Mouse (Mus musculus) stomach, embryonic 15.5 days (tissue): Measurements from ENCODE around the gene Naa15. TPM values are rescaled to one million over a fixed set of nuclear protein-coding genes. Genes with fewer than 3 reads are reported as not detected.
"Not testable (repeated sequence)": the region's sequence is repeated elsewhere in the genome, so short reads cannot be mapped to it uniquely, and the experiment has no call there.

Experiments
- ATAC-seq: fragments of 200-750 bp; cut with Nextera tagmentation; 2 replicates; pipeline ENCODE4 v1.8.0; 2017; ENCODE audit warnings: low read depth, moderate number of reproducible peaks, moderate TSS enrichment; ENCODE audit not compliant: insufficient read depth, low FRiP score
- H3K27ac ChIP-seq: fragments of 300-500 bp; sonication (generic); 2 replicates; pipeline ENCODE4 v1.5.1; 2015; ENCODE audit warnings: mild to moderate bottlenecking, inconsistent platforms
- H3K27me3 ChIP-seq: fragments of 300-500 bp; sonication (generic); replicated peaks from 2 replicates; pipeline ENCODE4 v1.6.1; 2015; ENCODE audit warnings: inconsistent platforms
- H3K36me3 ChIP-seq: fragments of 300-500 bp; sonication (generic); 2 replicates; pipeline ENCODE4 v1.6.1; 2015; ENCODE audit warnings: inconsistent platforms
- H3K4me1 ChIP-seq: fragments of 300-500 bp; sonication (generic); 2 replicates; pipeline ENCODE4 v1.6.1; 2015; ENCODE audit warnings: inconsistent platforms
- H3K4me2 ChIP-seq: fragments of 300-500 bp; sonication (generic); 2 replicates; pipeline ENCODE4 v1.6.1; 2015; ENCODE audit warnings: mild to moderate bottlenecking, inconsistent platforms
- H3K4me3 ChIP-seq: fragments of 300-500 bp; sonication (generic); replicated peaks from 2 replicates; pipeline ENCODE4 v1.5.1; 2015; ENCODE audit warnings: inconsistent platforms
- H3K9ac ChIP-seq: fragments of 300-500 bp; sonication (generic); 2 replicates; pipeline ENCODE4 v1.6.1; 2015; ENCODE audit warnings: inconsistent platforms
- H3K9me3 ChIP-seq: fragments of 300-500 bp; sonication (generic); 2 replicates; pipeline ENCODE4 v1.6.1; 2016; ENCODE audit warnings: inconsistent platforms
- WGBS: fragments of 180-500 bp; shearing (Covaris S2); methylation state at CpG from one replicate; pipeline ENCODE4 v1.1.7; 2015; 5-methylcytosine and 5-hydroxymethylcytosine counted together
- polyA plus RNA-seq: library from polyadenylated mRNA; unstranded; fragments of >200 nt; fragmentation: Nextera tagmentation; extraction: Ambion mirVana; gene quantifications from 2 replicates; pipeline ENCODE4 v1.2.1, GENCODE M21; 2015

Naa15 gene
- polyA plus RNA-seq, 1 experiment from 2014 or later: 43.8 TPM

DNA sequence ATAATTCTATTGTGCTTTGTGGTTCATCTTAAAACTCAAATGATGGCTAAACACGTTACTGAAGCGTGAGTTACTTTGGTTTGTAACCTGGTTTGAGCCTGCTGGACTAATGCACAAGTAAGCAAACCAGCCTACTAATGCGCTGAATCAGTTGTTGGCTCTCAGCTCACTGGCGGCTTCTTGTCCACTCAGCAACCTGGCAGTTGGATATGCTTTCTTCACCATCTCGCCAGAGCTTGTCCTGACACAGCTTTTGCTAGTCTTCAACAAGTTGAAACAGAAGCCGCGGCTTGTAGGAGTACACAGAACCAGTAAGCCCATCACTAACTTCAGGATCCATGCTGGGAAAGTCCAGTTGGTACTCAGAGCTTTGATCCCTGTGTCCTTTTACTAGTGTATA is 2.5 kb upstream of the Naa15 start:
- Histone ChIP-seq H3K27me3 (no peaks in the 10 kb centered on the region), H3K27ac (no peak overlapping the region), H3K4me1 (peaks cover 13% of the 10 kb centered on the region), H3K9me3 (no peaks in the 10 kb centered on the region), H3K4me3 (no peak overlapping the region), H3K36me3 (no peaks in the 10 kb centered on the region), H3K4me2 (no peak overlapping the region), H3K9ac (no peak overlapping the region)
- 86% methylated on average over 7 of the region's 7 CpGs for WGBS
- no peak for ATAC-seq

GRCm38 (mm10) chr3:51413276-51413675 is 1.7 kb upstream of the Naa15 start:
- Histone ChIP-seq H3K4me1 (peaks cover 13% of the 10 kb centered on the region), H3K9ac (no peak overlapping the region), H3K9me3 (no peaks in the 10 kb centered on the region), H3K4me2 (no peak overlapping the region), H3K4me3 (no peak overlapping the region), H3K27me3 (no peaks in the 10 kb centered on the region), H3K27ac (no peak overlapping the region), H3K36me3 (no peaks in the 10 kb centered on the region)
- WGBS: 82% methylated on average over 1 of the region's 1 CpGs
- no peak for ATAC-seq

- peak overlapping the region; percentile 92 for H3K9ac ChIP-seq
- H3K4me3 ChIP-seq: peak overlapping the region; percentile 94
- no peaks in the 10 kb centered on the region for H3K36me3 ChIP-seq
- WGBS: under 1% methylated on average over 30 of the region's 30 CpGs
- H3K27ac ChIP-seq: peak overlapping the region; percentile 95
- H3K4me2 ChIP-seq: peak overlapping the region; percentile 66
- H3K27me3 ChIP-seq: no peaks in the 10 kb centered on the region
- peaks cover 15% of the 10 kb centered on the region for H3K4me1 ChIP-seq
- H3K9me3 ChIP-seq: no peaks in the 10 kb centered on the region
- ATAC-seq: peak; percentile 54
Observed at GRCm38 (mm10) chr3:51416073-51416363, 1.1 kb downstream of the Naa15 start.

DNA sequence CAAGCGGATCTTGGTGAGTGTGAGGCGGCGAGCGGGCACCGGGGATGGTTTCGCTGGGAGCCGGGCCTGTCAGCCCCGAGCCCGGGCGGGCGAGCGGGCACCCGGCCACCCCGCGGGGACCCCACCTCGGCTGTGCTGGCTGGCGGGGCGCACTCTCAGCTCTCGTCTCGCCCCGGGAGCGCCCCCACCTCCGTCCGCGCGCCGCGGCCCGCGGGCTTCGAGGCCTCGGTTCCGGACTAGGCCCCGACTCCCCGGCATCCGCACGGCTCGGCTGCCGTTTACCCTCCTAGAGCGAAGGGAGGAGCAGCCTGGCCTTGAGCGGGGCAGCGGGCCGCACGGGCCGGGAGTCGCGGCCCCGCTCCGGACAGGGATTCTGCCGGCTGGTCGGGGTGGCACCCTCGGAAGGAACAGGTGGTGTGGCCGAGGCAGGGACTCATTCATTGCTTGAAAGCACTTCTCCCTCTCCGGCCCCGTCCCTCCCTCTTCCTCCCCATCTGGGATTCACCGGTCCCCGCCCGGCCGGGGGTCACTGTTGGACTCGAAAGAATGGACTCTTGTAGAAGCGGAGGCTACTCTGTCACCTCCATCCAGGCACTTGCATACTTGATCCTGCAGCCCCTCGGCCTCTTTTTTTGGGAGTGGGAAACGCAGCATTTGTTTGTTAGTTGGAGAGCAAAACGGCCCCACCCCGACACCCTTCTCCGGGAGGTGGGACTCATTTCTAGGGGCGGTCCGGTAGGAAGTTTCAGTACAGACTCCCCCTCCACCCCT is 1.6 kb downstream of the Naa15 start:
- H3K4me3 ChIP-seq: peak overlapping the region; percentile 94
- H3K4me2 ChIP-seq: peak overlapping the region; percentile 66
- WGBS: under 1% methylated on average over 51 of the region's 68 CpGs
- H3K9ac ChIP-seq: peak overlapping the region; percentile 92
- H3K4me1 ChIP-seq: peaks cover 15% of the 10 kb centered on the region
- no peaks in the 10 kb centered on the region for H3K36me3 ChIP-seq
- no peaks in the 10 kb centered on the region for H3K27me3 ChIP-seq
- no peaks in the 10 kb centered on the region for H3K9me3 ChIP-seq
- peak overlapping the region; percentile 95 for H3K27ac ChIP-seq
- ATAC-seq: peak; percentile 44; the same call in 1 of the 2 replicates

- 8% methylated on average over 8 of the region's 8 CpGs for WGBS
- ATAC-seq: no peak
- H3K27ac ChIP-seq: peak overlapping the region; percentile 95
Observed at GRCm38 (mm10) chr3:51417135-51417458, 2.1 kb downstream of the Naa15 start.

DNA sequence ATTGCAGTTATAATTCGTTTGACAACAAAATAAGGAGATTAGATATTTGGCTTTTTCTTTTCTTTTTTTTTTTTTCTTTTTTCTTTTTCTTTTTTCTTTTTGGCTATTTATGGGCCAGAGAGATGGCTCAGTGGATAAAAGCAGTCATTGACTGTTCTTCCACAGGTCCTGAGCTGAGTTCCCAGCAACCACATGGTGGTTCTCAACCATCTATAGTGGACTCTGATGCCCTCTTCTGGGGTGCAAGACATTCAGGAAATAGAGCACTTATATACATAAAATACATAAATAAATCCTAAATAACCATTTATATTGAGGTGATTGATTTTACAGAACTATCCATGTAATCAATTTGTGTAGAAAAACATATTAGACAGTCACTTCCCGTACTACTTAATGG is 2.5 kb downstream of the Naa15 start:
- Histone ChIP-seq H3K4me1 (peaks cover 15% of the 10 kb centered on the region), H3K27me3 (no peaks in the 10 kb centered on the region), H3K4me3 (peak overlapping the region; percentile 94), H3K36me3 (no peaks in the 10 kb centered on the region), H3K27ac (no peak overlapping the region), H3K4me2 (peak overlapping the region; percentile 66), H3K9ac (no peak overlapping the region), H3K9me3 (no peaks in the 10 kb centered on the region)
- no peak for ATAC-seq
- whole genome bisulfite sequencing: 45% methylated on average over 2 of the region's 2 CpGs

More at GRCm38 (mm10) chr3:51417135-51417458, 2.1 kb downstream of the Naa15 start:
- H3K4me3 ChIP-seq: peak overlapping the region; percentile 94
- H3K4me1 ChIP-seq: peaks cover 15% of the 10 kb centered on the region
- H3K9me3 ChIP-seq: no peaks in the 10 kb centered on the region
- H3K36me3 ChIP-seq: no peaks in the 10 kb centered on the region
- H3K27me3 ChIP-seq: no peaks in the 10 kb centered on the region
- peak overlapping the region; percentile 66 for H3K4me2 ChIP-seq
- peak overlapping the region; percentile 92 for H3K9ac ChIP-seq

- H3K4me3 ChIP-seq: no peak overlapping the region; the same call in 1 of the 2 replicates
- H3K4me2 ChIP-seq: peak overlapping the region; percentile 29; the same call in 1 of the 2 replicates
- no peaks in the 10 kb centered on the region for H3K9me3 ChIP-seq
- WGBS: 48% methylated on average over 2 of the region's 2 CpGs
- H3K9ac ChIP-seq: no peak overlapping the region
- H3K36me3 ChIP-seq: no peaks in the 10 kb centered on the region
- ATAC-seq: no peak
- peaks cover 15% of the 10 kb centered on the region for H3K4me1 ChIP-seq
- H3K27me3 ChIP-seq: no peaks in the 10 kb centered on the region
- no peak overlapping the region for H3K27ac ChIP-seq
Observed at GRCm38 (mm10) chr3:51417966-51418365, 3.0 kb downstream of the Naa15 start.

GRCm38 (mm10) chr3:51421921-51422320 is 7.0 kb downstream of the Naa15 start:
- H3K9me3 ChIP-seq: no peaks in the 10 kb centered on the region
- H3K36me3 ChIP-seq: no peaks in the 10 kb centered on the region
- ATAC-seq: no peak
- no peak overlapping the region for H3K9ac ChIP-seq
- 65% methylated on average over 3 of the region's 3 CpGs for WGBS
- peaks cover 8% of the 10 kb centered on the region for H3K4me1 ChIP-seq
- no peak overlapping the region for H3K4me2 ChIP-seq
- H3K27me3 ChIP-seq: no peaks in the 10 kb centered on the region
- H3K4me3 ChIP-seq: no peak overlapping the region
- no peak overlapping the region for H3K27ac ChIP-seq

- H3K27ac ChIP-seq: no peak overlapping the region
- no peak overlapping the region for H3K4me2 ChIP-seq
- H3K9me3 ChIP-seq: no peaks in the 10 kb centered on the region
- H3K4me1 ChIP-seq: no peaks in the 10 kb centered on the region
- no peak overlapping the region for H3K4me3 ChIP-seq
- no peaks in the 10 kb centered on the region for H3K36me3 ChIP-seq
- ATAC-seq: no peak
- no peak overlapping the region for H3K9ac ChIP-seq
- H3K27me3 ChIP-seq: no peaks in the 10 kb centered on the region
Observed at GRCm38 (mm10) chr3:51425394-51425793, 10.4 kb downstream of the Naa15 start.

GRCm38 (mm10) chr3:51434364-51434763 is 19.4 kb downstream of the Naa15 start:
- H3K4me1 ChIP-seq, H3K9me3 ChIP-seq, H3K9ac ChIP-seq, H3K36me3 ChIP-seq, H3K4me3 ChIP-seq, H3K27ac ChIP-seq, ATAC-seq, H3K27me3 ChIP-seq, H3K4me2 ChIP-seq: not testable (repeated sequence)
- WGBS: 87% methylated on average over 5 of the region's 5 CpGs

- no peak for ATAC-seq
- H3K36me3 ChIP-seq: peaks cover 4% of the 10 kb centered on the region; the same call in 1 of the 2 replicates
- no peaks in the 10 kb centered on the region for H3K4me1 ChIP-seq
- 88% methylated on average over 3 of the region's 3 CpGs for whole genome bisulfite sequencing
- H3K4me2 ChIP-seq: no peak overlapping the region
- no peak overlapping the region for H3K4me3 ChIP-seq
- no peaks in the 10 kb centered on the region for H3K27me3 ChIP-seq
- H3K9me3 ChIP-seq: no peaks in the 10 kb centered on the region
- H3K27ac ChIP-seq: no peak overlapping the region
- no peak overlapping the region for H3K9ac ChIP-seq
Observed at GRCm38 (mm10) chr3:51434871-51435595, 20.1 kb downstream of the Naa15 start.

GRCm38 (mm10) chr3:51468530-51468929 is 53.6 kb downstream of the Naa15 start:
- H3K27ac ChIP-seq: no peak overlapping the region
- H3K4me3 ChIP-seq: no peak overlapping the region
- H3K9ac ChIP-seq: no peak overlapping the region
- no peaks in the 10 kb centered on the region for H3K9me3 ChIP-seq
- H3K4me1 ChIP-seq: no peaks in the 10 kb centered on the region
- ATAC-seq: no peak
- peaks cover 49% of the 10 kb centered on the region for H3K36me3 ChIP-seq
- H3K27me3 ChIP-seq: no peaks in the 10 kb centered on the region
- WGBS: 80% methylated on average over 2 of the region's 2 CpGs
- no peak overlapping the region for H3K4me2 ChIP-seq
